Mouse (Mus musculus) bone marrow, adult 2 months (tissue): Measurements from ENCODE around the gene Tspo. TPM values are rescaled to one million over a fixed set of nuclear protein-coding genes. Genes with fewer than 3 reads are reported as not detected.

Experiments
- H3K27ac ChIP-seq: fragments of 200-500 bp; 2 replicates; pipeline ENCODE4 v1.5.1; 2012; ENCODE audit warnings: low read depth, mild to moderate bottlenecking, control low read depth, inconsistent platforms, low read length; ENCODE audit not compliant: control insufficient read depth, poor library complexity, insufficient read depth
- H3K4me1 ChIP-seq: fragments of 200-500 bp; 2 replicates; pipeline ENCODE4 v1.6.1; 2011; ENCODE audit warnings: low read length; ENCODE audit not compliant: control insufficient read depth, insufficient read depth
- H3K4me3 ChIP-seq: fragments of 200-500 bp; replicated peaks from 2 replicates; pipeline ENCODE3; 2011; ENCODE audit warnings: mild to moderate bottlenecking, low read depth, low read length, control low read depth; ENCODE audit not compliant: control insufficient read depth
- CTCF ChIP-seq: fragments of 200-500 bp; IDR thresholded peaks from 2 replicates; pipeline ENCODE4 v1.5.1; 2011; ENCODE audit warnings: low read length, control low read depth; ENCODE audit not compliant: control insufficient read depth, insufficient read depth
- POLR2A ChIP-seq: fragments of 200-500 bp; IDR thresholded peaks from 2 replicates; pipeline ENCODE4 v1.6.1; 2011; ENCODE audit warnings: low read depth, mild to moderate bottlenecking, control low read depth, low read length, borderline replicate concordance; ENCODE audit not compliant: control insufficient read depth
- WGBS: fragments of 180-500 bp; shearing (Covaris S2); methylation state at CpG from one replicate; pipeline ENCODE4 v1.1.7; 2018; 5-methylcytosine and 5-hydroxymethylcytosine counted together
- polyA plus RNA-seq: library from polyadenylated mRNA; stranded (reverse); fragments of >200 nt; gene quantifications from 2 replicates; pipeline ENCODE4 v1.2.4, GENCODE M21; 2011; ENCODE audit warnings: low replicate concordance; ENCODE audit not compliant: missing spikeins, insufficient read depth, insufficient read length

The Tspo gene
- polyA plus RNA-seq, 1 experiment: 97.0 TPM

- TF ChIP-seq CTCF (no peak), POLR2A (no peak)
- H3K4me3 ChIP-seq: peak overlapping the region; percentile 95
- peak overlapping the region; percentile 99 for H3K27ac ChIP-seq
- WGBS: 29% methylated on average over 19 of the region's 19 CpGs
- H3K4me1 ChIP-seq: no peaks in the 10 kb centered on the region
Observed at GRCm38 (mm10) chr15:83593702-83594512, 30.5 kb downstream of the Tspo start.

GRCm38 (mm10) chr15:83594513-83595363 lies 31.3 kb downstream of the Tspo start, which contains the start of gene Ttll12:
Gene Ttll12 (minus strand): TSS chr15:83595157.
- no peaks in the 10 kb centered on the region for H3K4me1 ChIP-seq
- WGBS: under 1% methylated on average over 68 of the region's 68 CpGs
- TF ChIP-seq CTCF (no peak), POLR2A (peak; percentile 83; the same call in 1 of the 2 replicates)
- H3K4me3 ChIP-seq: peak within 1 kb of the TSS; percentile 95
- H3K27ac ChIP-seq: peak within 1 kb of the TSS; percentile 99

GRCm38 (mm10) chr15:83595364-83595711 lies 31.9 kb downstream of the Tspo start:
- no peak for TF ChIP-seq CTCF
- no peak for TF ChIP-seq POLR2A

GRCm38 (mm10) chr15:83596833-83597232 lies 33.4 kb downstream of the Tspo start:
- Histone ChIP-seq H3K4me1 (peaks cover 4% of the 10 kb centered on the region), H3K4me3 (no peak overlapping the region), H3K27ac (no peak overlapping the region)
- TF ChIP-seq CTCF: no peak
- no peak for TF ChIP-seq POLR2A
- WGBS: 82% methylated on average over 4 of the region's 4 CpGs

More at GRCm38 (mm10) chr15:83595364-83595711, 31.9 kb downstream of the Tspo start:
- 30% methylated on average over 7 of the region's 7 CpGs for WGBS
- no peaks in the 10 kb centered on the region for H3K4me1 ChIP-seq
- no peak overlapping the region for H3K27ac ChIP-seq
- H3K4me3 ChIP-seq: peak overlapping the region; percentile 95

- Histone ChIP-seq H3K4me1 (peaks cover 7% of the 10 kb centered on the region), H3K4me3 (no peak overlapping the region), H3K27ac (no peak overlapping the region)
- 22% methylated on average over 4 of the region's 4 CpGs for WGBS
- TF ChIP-seq CTCF: no peak
- TF ChIP-seq POLR2A: no peak
Observed at GRCm38 (mm10) chr15:83601185-83601584, 37.8 kb downstream of the Tspo start.

GRCm38 (mm10) chr15:83602372-83603045 lies 39.1 kb downstream of the Tspo start:
- 7% methylated on average over 13 of the region's 13 CpGs for WGBS
- TF ChIP-seq POLR2A (no peak; the same call in 1 of the 2 replicates), CTCF (0 out of 2 replicates have a peak, but pooled peaks have one; percentile 1)
- H3K4me3 ChIP-seq: no peak overlapping the region
- H3K27ac ChIP-seq: peak overlapping the region; percentile 84
- H3K4me1 ChIP-seq: peaks cover 7% of the 10 kb centered on the region

- WGBS: 87% methylated on average over 1 of the region's 1 CpGs
- H3K27ac ChIP-seq: peak overlapping the region; percentile 84
Observed at GRCm38 (mm10) chr15:83603046-83603396, 39.6 kb downstream of the Tspo start.

GRCm38 (mm10) chr15:83603426-83603825 lies 40.0 kb downstream of the Tspo start:
- Histone ChIP-seq H3K27ac (peak overlapping the region; percentile 3; the same call in 1 of the 2 replicates), H3K4me3 (no peak overlapping the region), H3K4me1 (peaks cover 7% of the 10 kb centered on the region)
- WGBS: 89% methylated on average over 7 of the region's 7 CpGs
- no peak for TF ChIP-seq CTCF
- no peak for TF ChIP-seq POLR2A

More at GRCm38 (mm10) chr15:83603046-83603396, 39.6 kb downstream of the Tspo start:
- Histone ChIP-seq H3K4me3 (no peak overlapping the region), H3K4me1 (peaks cover 7% of the 10 kb centered on the region)
- TF ChIP-seq POLR2A (no peak), CTCF (no peak)
